Mouse (Mus musculus) liver, embryonic 16.5 days (tissue): ENCODE results near the gene Trit1. TPM values are rescaled to one million over a fixed set of nuclear protein-coding genes. Genes with fewer than 3 reads are reported as not detected.
"Not testable (repeated sequence)": the region's sequence is repeated elsewhere in the genome, so short reads cannot be mapped to it uniquely, and the experiment has no call there.

ENCODE experiments used
- ATAC-seq: fragments of 200-750 bp; cut with Nextera tagmentation; 2 replicates; pipeline ENCODE4 v1.8.0; 2017; ENCODE audit warnings: low read depth, mild to moderate bottlenecking, moderate number of reproducible peaks, moderate library complexity
- H3K27ac ChIP-seq: fragments of 300-500 bp; sonication (generic); 2 replicates; pipeline ENCODE4 v1.5.1; 2014; ENCODE audit warnings: mild to moderate bottlenecking, low read length
- H3K27me3 ChIP-seq: fragments of 300-500 bp; sonication (generic); 2 replicates; pipeline ENCODE4 v1.6.1; 2014; ENCODE audit warnings: low read depth, low read length, mixed read lengths; ENCODE audit not compliant: control insufficient read depth, insufficient read depth
- H3K36me3 ChIP-seq: fragments of 300-500 bp; sonication (generic); 2 replicates; pipeline ENCODE4 v1.6.1; 2014; ENCODE audit warnings: mild to moderate bottlenecking; ENCODE audit not compliant: control insufficient read depth, insufficient read depth
- H3K4me1 ChIP-seq: fragments of 300-500 bp; sonication (generic); 2 replicates; pipeline ENCODE4 v1.6.1; 2014; ENCODE audit warnings: low read depth, low read length, mixed read lengths; ENCODE audit not compliant: control insufficient read depth
- H3K4me2 ChIP-seq: fragments of 300-500 bp; sonication (generic); 2 replicates; pipeline ENCODE4 v1.6.1; 2014; ENCODE audit warnings: low read depth, low read length, mixed read lengths
- H3K4me3 ChIP-seq: fragments of 300-500 bp; sonication (generic); 2 replicates; pipeline ENCODE4 v1.5.1; 2014; ENCODE audit warnings: low read depth, mild to moderate bottlenecking, low read length
- H3K9ac ChIP-seq: fragments of 300-500 bp; sonication (generic); 2 replicates; pipeline ENCODE4 v1.6.1; 2014; ENCODE audit warnings: low read depth, low read length
- H3K9me3 ChIP-seq: fragments of 300-500 bp; sonication (generic); replicated peaks from 2 replicates; pipeline ENCODE4 v1.6.1; 2016; ENCODE audit warnings: low read length; ENCODE audit not compliant: control insufficient read depth
- WGBS: fragments of 180-500 bp; shearing (Covaris S2); extraction: QIAGEN DNeasy Blood & Tissue Kit; methylation state at CpG from one replicate; pipeline ENCODE4 v1.1.7; 2014; ENCODE audit not compliant: insufficient replicate concordance; 5-methylcytosine and 5-hydroxymethylcytosine counted together
- polyA plus RNA-seq: library from polyadenylated mRNA; unstranded; fragments of >200 nt; fragmentation: Nextera tagmentation; extraction: Ambion mirVana; gene quantifications from 2 replicates; pipeline ENCODE4 v1.2.1, GENCODE M21; 2015

Trit1 gene
- polyA plus RNA-seq, 1 experiment from 2014 or later = 7.0 TPM

- Histone ChIP-seq H3K36me3 (no peaks in the 10 kb centered on the region), H3K4me3 (no peak overlapping the region), H3K4me1 (peaks cover 5% of the 10 kb centered on the region; the same call in 1 of the 2 replicates), H3K27me3 (peaks cover under 1% of the 10 kb centered on the region), H3K9me3 (no peaks in the 10 kb centered on the region), H3K27ac (peak overlapping the region; percentile 22; the same call in 1 of the 2 replicates), H3K9ac (no peak overlapping the region), H3K4me2 (no peak overlapping the region)
- 36% methylated on average over 15 of the region's 15 CpGs for WGBS
- ATAC-seq = peak; percentile 62
These were observed 11.1 kb upstream of the Trit1 start for GRCm38 (mm10) chr4:123005054-123005966.

DNA sequence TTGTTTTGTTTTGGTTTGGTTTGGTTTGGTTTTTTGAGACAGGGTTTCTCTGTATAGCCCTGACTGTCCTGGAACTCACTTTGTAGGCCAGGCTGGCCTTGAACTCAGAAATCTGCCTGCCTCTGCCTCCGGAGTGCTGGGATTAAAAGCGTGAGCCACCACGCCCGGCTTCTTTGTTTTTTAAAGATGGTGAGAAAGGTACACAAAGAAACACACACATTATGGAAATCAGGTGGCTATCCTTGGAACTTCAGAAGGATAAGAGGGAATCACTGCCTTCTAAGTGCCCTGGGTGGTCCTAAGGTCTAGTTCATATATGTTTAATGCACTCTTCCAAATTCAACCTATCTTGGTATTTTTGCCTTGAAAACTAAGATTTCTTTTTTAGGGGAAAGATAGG is 3.9 kb upstream of the Trit1 start:
- H3K4me3 ChIP-seq, ATAC-seq, H3K27me3 ChIP-seq, H3K9ac ChIP-seq, H3K27ac ChIP-seq, H3K36me3 ChIP-seq, H3K4me1 ChIP-seq, H3K9me3 ChIP-seq, H3K4me2 ChIP-seq: not testable (repeated sequence)
- 68% methylated on average over 4 of the region's 4 CpGs for WGBS

DNA sequence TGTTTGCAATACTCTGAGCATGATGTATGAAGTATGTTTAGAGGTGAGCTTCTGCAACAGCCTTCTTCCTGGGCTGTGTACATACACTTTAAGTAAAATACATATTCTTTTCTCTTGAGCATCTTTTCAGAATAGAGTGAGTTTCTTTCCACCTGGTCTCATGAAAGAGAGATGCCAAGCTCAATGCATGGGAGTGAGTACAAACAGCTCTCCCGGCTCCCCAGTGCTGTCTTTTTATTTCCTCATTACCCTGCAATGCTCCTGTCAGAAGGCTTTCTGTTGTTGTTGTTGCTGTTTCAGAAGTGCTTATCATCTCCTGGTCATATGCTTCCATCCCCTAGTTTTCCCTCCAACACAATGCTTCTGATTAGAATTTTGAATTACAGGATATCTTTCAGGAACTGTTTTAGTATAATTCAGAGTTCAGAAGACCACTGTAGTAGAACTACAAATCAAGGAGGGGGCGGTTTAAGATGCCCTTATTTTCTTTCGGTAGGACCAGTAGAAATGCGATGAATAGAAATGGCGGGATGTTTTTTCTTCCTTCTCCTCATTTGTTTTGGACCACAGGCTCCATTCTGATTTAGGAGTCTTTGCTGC is 3.0 kb upstream of the Trit1 start:
- 61% methylated on average over 5 of the region's 5 CpGs for WGBS
- ATAC-seq = no peak
- H3K9me3 ChIP-seq = no peaks in the 10 kb centered on the region

GRCm38 (mm10) chr4:123013949-123014406 is 2.4 kb upstream of the Trit1 start:
- Histone ChIP-seq H3K4me2 (no peak overlapping the region), H3K27me3 (no peaks in the 10 kb centered on the region; the same call in 1 of the 2 replicates), H3K27ac (no peak overlapping the region), H3K36me3 (no peaks in the 10 kb centered on the region), H3K9ac (no peak overlapping the region), H3K9me3 (no peaks in the 10 kb centered on the region), H3K4me1 (peaks cover 11% of the 10 kb centered on the region), H3K4me3 (no peak overlapping the region)
- no peak for ATAC-seq
- WGBS = 35% methylated on average over 3 of the region's 3 CpGs

More for the DNA sequence above, 3.0 kb upstream of the Trit1 start:
- Histone ChIP-seq H3K4me1 (peaks cover 7% of the 10 kb centered on the region), H3K4me3 (no peak overlapping the region), H3K27ac (no peak overlapping the region), H3K9ac (no peak overlapping the region), H3K36me3 (no peaks in the 10 kb centered on the region), H3K27me3 (no peaks in the 10 kb centered on the region; the same call in 1 of the 2 replicates), H3K4me2 (no peak overlapping the region)

GRCm38 (mm10) chr4:123014501-123015282 is 1.7 kb upstream of the Trit1 start:
- WGBS = 37% methylated on average over 7 of the region's 7 CpGs
- Histone ChIP-seq H3K27ac (no peak overlapping the region), H3K4me3 (no peak overlapping the region), H3K4me1 (peaks cover 14% of the 10 kb centered on the region), H3K27me3 (no peaks in the 10 kb centered on the region; the same call in 1 of the 2 replicates), H3K9ac (no peak overlapping the region), H3K36me3 (no peaks in the 10 kb centered on the region), H3K9me3 (no peaks in the 10 kb centered on the region), H3K4me2 (no peak overlapping the region)
- ATAC-seq = no peak

GRCm38 (mm10) chr4:123021591-123021990 is 5.2 kb downstream of the Trit1 start:
- Histone ChIP-seq H3K27me3 (no peaks in the 10 kb centered on the region), H3K9me3 (no peaks in the 10 kb centered on the region), H3K4me3 (no peak overlapping the region), H3K36me3 (no peaks in the 10 kb centered on the region), H3K4me2 (no peak overlapping the region), H3K4me1 (peaks cover 9% of the 10 kb centered on the region), H3K9ac (no peak overlapping the region), H3K27ac (no peak overlapping the region)
- 82% methylated on average over 3 of the region's 3 CpGs for WGBS
- ATAC-seq = no peak

GRCm38 (mm10) chr4:123022896-123023295 is 6.5 kb downstream of the Trit1 start:
- H3K36me3 ChIP-seq = no peaks in the 10 kb centered on the region

DNA sequence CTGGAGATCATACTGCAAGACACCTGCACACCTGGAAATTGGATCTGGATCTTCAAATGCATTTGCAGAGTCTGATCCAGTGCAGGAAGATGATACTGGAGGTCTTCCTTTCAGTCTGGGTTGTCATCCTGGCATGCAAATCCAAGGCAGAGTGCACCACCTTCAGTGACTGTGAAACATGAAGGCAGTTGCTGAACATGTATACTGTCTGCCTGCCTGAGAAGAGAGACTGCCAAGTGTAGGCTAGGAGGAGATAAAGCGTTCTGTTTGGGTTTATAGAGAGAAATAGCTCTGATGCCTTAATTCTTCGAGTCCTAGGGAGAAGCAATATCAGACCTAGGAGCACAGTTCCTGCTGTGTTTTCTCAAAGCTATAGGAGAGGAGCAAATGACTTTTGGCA is 9.0 kb downstream of the Trit1 start:
- ATAC-seq = no peak
- 37% methylated on average over 2 of the region's 2 CpGs for WGBS
- no peak overlapping the region for H3K4me3 ChIP-seq
- H3K27ac ChIP-seq = no peak overlapping the region
- no peaks in the 10 kb centered on the region for H3K36me3 ChIP-seq
- H3K9ac ChIP-seq = no peak overlapping the region
- H3K27me3 ChIP-seq = no peaks in the 10 kb centered on the region
- no peaks in the 10 kb centered on the region; the same call in 1 of the 2 replicates for H3K4me1 ChIP-seq
- H3K4me2 ChIP-seq = no peak overlapping the region
- H3K9me3 ChIP-seq = no peaks in the 10 kb centered on the region

More at GRCm38 (mm10) chr4:123022896-123023295, 6.5 kb downstream of the Trit1 start:
- 91% methylated on average over 1 of the region's 1 CpGs for WGBS
- no peak overlapping the region for H3K9ac ChIP-seq
- H3K4me1 ChIP-seq = peaks cover 9% of the 10 kb centered on the region
- no peak overlapping the region for H3K4me3 ChIP-seq
- ATAC-seq = no peak
- no peak overlapping the region for H3K4me2 ChIP-seq
- H3K9me3 ChIP-seq = no peaks in the 10 kb centered on the region
- no peaks in the 10 kb centered on the region for H3K27me3 ChIP-seq
- H3K27ac ChIP-seq = no peak overlapping the region
